In genomic region chr16:92100111-92100510, GRCm38 (mm10) we compare ENCODE assay signal across 18 mouse cellular contexts. TPM values are rescaled to one million over a fixed set of nuclear protein-coding genes. Genes with fewer than 3 reads are reported as not detected.
DNase-seq lines count a peak whose midpoint lies in the region; ATAC-seq and TF ChIP-seq lines count a peak whose summit lies in the region.
"Had no signal": no experiment of that assay in that cellular context is flagged by ENCODE, and none has a peak within 500 bp of the region (broad histone marks: within the 10 kb centered on the region; RNA-seq: fewer than 3 reads in every experiment).

No protein-coding gene starts in this region.

- peak; percentile 42 to 45 for DNase-seq in cerebellum, postnatal 10 days
- DNase-seq in cerebellum, postnatal 4 days (ENCODE audit: low spot score in 2 of 2): no peak
- DNase-seq in left cerebral cortex, adult 2 months (ENCODE audit: extremely low spot score in 1 of 2, low spot score in 2 of 2): peak in 1 of 2 experiments; percentile 28
- DNase-seq in left cerebral cortex, adult 11 months (ENCODE audit: low spot score): no peak
- peak; percentile 72 for DNase-seq in forebrain, postnatal 0 days
- DNase-seq in gastrocnemius, postnatal 25 days: no peak
- no peak for DNase-seq in spleen, postnatal 14 days (ENCODE audit: low spot score in 2 of 2)
- DNase-seq: adrenal gland, adult 8-10 months; heart, postnatal 4 days; kidney, adult 8-10 months; lung, adult 18-20 months had no signal

- no peaks in the 10 kb centered on the region for H3K9me3 ChIP-seq in forebrain, postnatal 0 days (ENCODE audit: low read length)
- no peaks in the 10 kb centered on the region for H3K9me3 ChIP-seq in neural tube, embryonic 14.5 days (ENCODE audit: control insufficient read depth, low read length)
- H3K9me3 ChIP-seq: heart, embryonic 10.5 days had no signal

- WGBS in forebrain, postnatal 0 days: 69% methylated on average over 4 of the region's 4 CpGs
- WGBS in neural tube, embryonic 14.5 days: 55% methylated on average over 4 of the region's 4 CpGs

- H3K36me3 ChIP-seq in forebrain, postnatal 0 days (ENCODE audit: insufficient read depth): peaks cover 5% of the 10 kb centered on the region; the same call in 1 of the 2 replicates
- no peaks in the 10 kb centered on the region for H3K36me3 ChIP-seq in neural tube, embryonic 14.5 days (ENCODE audit: control insufficient read depth, insufficient read depth, low read length)

- no peak overlapping the region for H3K4me2 ChIP-seq in forebrain, postnatal 0 days (ENCODE audit: low read depth)
- H3K4me2 ChIP-seq in neural tube, embryonic 14.5 days (ENCODE audit: low read depth, low read length): no peak overlapping the region

- intact Hi-C loops in left cerebral cortex, adult 2 months (cut with DNase I): no loop called here

- peak overlapping the region; percentile 53; the same call in 1 of the 2 replicates for H3K27ac ChIP-seq in left cerebral cortex, adult 2 months
- peak overlapping the region; percentile 66; the same call in 1 of the 2 replicates for H3K27ac ChIP-seq in forebrain, postnatal 0 days (ENCODE audit: low read depth, low read length)
- no peak overlapping the region for H3K27ac ChIP-seq in neural tube, embryonic 14.5 days (ENCODE audit: low read depth, low read length)
- H3K27ac ChIP-seq: heart, embryonic 10.5 days; macrophage had no signal

- no peaks in the 10 kb centered on the region for H3K27me3 ChIP-seq in forebrain, postnatal 0 days (ENCODE audit: insufficient read depth, low read length)
- H3K27me3 ChIP-seq in neural tube, embryonic 14.5 days (ENCODE audit: control insufficient read depth, insufficient read depth, low read length): no peaks in the 10 kb centered on the region

- peak; percentile 91 for ATAC-seq in forebrain, postnatal 0 days
- ATAC-seq in neural tube, embryonic 14.5 days (ENCODE audit: low read depth): peak; percentile 58; the same call in 1 of the 2 replicates

- no peak overlapping the region for H3K9ac ChIP-seq in forebrain, postnatal 0 days
- H3K9ac ChIP-seq in neural tube, embryonic 14.5 days (replicated peaks; ENCODE audit: low read depth, low read length): no peak overlapping the region

- peaks cover 11% of the 10 kb centered on the region; the same call in 1 of the 2 replicates for H3K4me1 ChIP-seq in forebrain, postnatal 0 days (ENCODE audit: insufficient read depth)
- 0 out of 2 replicates have a peak, but pooled peaks cover 4% of the 10 kb centered on the region for H3K4me1 ChIP-seq in neural tube, embryonic 14.5 days (ENCODE audit: control insufficient read depth, insufficient read depth, low read length)

- TF ChIP-seq CTCF in left cerebral cortex, adult 2 months (IDR thresholded peaks at IDR 0.05): no peak
- TF ChIP-seq CTCF in forebrain, postnatal 0 days (IDR thresholded peaks at IDR 0.05; ENCODE audit: low read depth): no peak

- no peak overlapping the region for H3K4me3 ChIP-seq in left cerebral cortex, adult 2 months
- H3K4me3 ChIP-seq in forebrain, postnatal 0 days (ENCODE audit: low read depth, low read length): no peak overlapping the region
- no peak overlapping the region for H3K4me3 ChIP-seq in neural tube, embryonic 14.5 days (ENCODE audit: low read depth, low read length)
- H3K4me3 ChIP-seq: heart, embryonic 10.5 days had no signal

RNA-seq across cellular contexts. Expression of gene Slc5a3, which starts 42.0 kb away (rescaled TPM):
- 10 to 100 TPM; 33.3 to 33.5 TPM for total RNA-seq in left cerebral cortex, adult 2 months (2021)
- 17.3 and 25.4 TPM in 2 replicates for total RNA-seq in forebrain, postnatal 0 days (2014; rRNA removed)
- 3.8 and 8.1 TPM in 2 replicates for polyA plus RNA-seq in forebrain, postnatal 0 days (2015; fragmentation: Nextera tagmentation; extraction: Ambion mirVana)
- polyA plus RNA-seq in neural tube, embryonic 14.5 days (2014; fragmentation: Nextera tagmentation; extraction: Ambion mirVana): 28.5 and 30.6 TPM in 2 replicates
- total RNA-seq in gastrocnemius, postnatal 25 days (2021): 1 to 10 TPM; 5.6 to 5.9 TPM

RNA-seq across cellular contexts. Expression of gene Gm49711, which starts 42.0 kb away (rescaled TPM):
- under 1 TPM in 1 of 2 experiments, not detected in 1; 0.35 TPM for total RNA-seq in left cerebral cortex, adult 2 months (2021)
- 0.23 TPM in 1 of 2 replicates, not detected in the other for total RNA-seq in forebrain, postnatal 0 days (2014; rRNA removed)
- polyA plus RNA-seq in forebrain, postnatal 0 days (2015; fragmentation: Nextera tagmentation; extraction: Ambion mirVana): 0.82 and 0.92 TPM in 2 replicates
- polyA plus RNA-seq in neural tube, embryonic 14.5 days (2014; fragmentation: Nextera tagmentation; extraction: Ambion mirVana): 0.56 and 0.73 TPM in 2 replicates
- not detected for total RNA-seq in gastrocnemius, postnatal 25 days (2021)
- total RNA-seq: adrenal gland, adult 8-10 months; gastrocnemius, adult 8-10 months; heart, postnatal 4 days; layer of hippocampus, adult 18-20 months; neutrophil, adult 5-6 weeks had no signal
- polyA plus RNA-seq: heart, embryonic 10.5 days; macrophage; testis, adult 2 months had no signal

RNA-seq across cellular contexts. Expression of gene Mrps6, which starts 42.0 kb away (rescaled TPM):
- total RNA-seq in left cerebral cortex, adult 2 months (2021): 10 to 100 TPM; 45.7 to 49.9 TPM
- total RNA-seq in forebrain, postnatal 0 days (2014; rRNA removed): 33.6 and 37.0 TPM in 2 replicates
- 143 and 157 TPM in 2 replicates for polyA plus RNA-seq in forebrain, postnatal 0 days (2015; fragmentation: Nextera tagmentation; extraction: Ambion mirVana)
- 179 and 190 TPM in 2 replicates for polyA plus RNA-seq in neural tube, embryonic 14.5 days (2014; fragmentation: Nextera tagmentation; extraction: Ambion mirVana)
- total RNA-seq in gastrocnemius, postnatal 25 days (2021): 10 to 100 TPM; 18.2 to 20.8 TPM

Comparison
In these comparisons a context has a peak if more than half of its experiments do, and no peak if none do; other contexts are left out.
1. DNase-seq: peak in cerebellum, postnatal 10 days (2 of 2) and forebrain, postnatal 0 days (single experiment); none in cerebellum, postnatal 4 days (0 of 2), left cerebral cortex, adult 11 months (single experiment), gastrocnemius, postnatal 25 days (single experiment) and spleen, postnatal 14 days (0 of 2).